Mouse (Mus musculus): ENCODE measurements at regions not wholly inside any gene's neighbourhood (a gene's known extent, or its start where the extent isn't known, plus 50 kb on each side); places are given as distances from the start of the nearest gene placed in this dataset.
"Not testable (repeated sequence)": the region's sequence is repeated elsewhere in the genome, so short reads cannot be mapped to it uniquely, and the experiment has no call there.

DNA sequence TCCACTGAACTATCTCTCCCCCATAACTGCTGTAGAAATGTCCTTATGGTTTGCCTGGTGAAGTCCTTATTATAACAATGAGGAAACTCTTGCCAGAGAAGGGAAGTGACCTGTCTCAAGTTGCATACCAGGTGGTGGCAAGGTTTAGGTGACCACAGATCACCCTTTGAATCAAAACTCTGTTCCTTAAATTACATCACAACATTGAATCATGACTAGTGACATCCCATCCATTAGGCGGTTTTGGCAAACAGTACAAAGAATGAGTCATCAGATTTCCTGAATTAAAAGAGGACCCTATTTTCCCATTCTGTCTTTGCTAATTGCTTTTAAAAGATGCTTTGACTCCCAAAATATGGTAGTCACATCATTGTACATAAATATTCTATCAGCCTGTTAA, 168.5 kb upstream of the Pgr start:
- no peak for DNase-seq (ENCODE audit: low read depth)

DNA sequence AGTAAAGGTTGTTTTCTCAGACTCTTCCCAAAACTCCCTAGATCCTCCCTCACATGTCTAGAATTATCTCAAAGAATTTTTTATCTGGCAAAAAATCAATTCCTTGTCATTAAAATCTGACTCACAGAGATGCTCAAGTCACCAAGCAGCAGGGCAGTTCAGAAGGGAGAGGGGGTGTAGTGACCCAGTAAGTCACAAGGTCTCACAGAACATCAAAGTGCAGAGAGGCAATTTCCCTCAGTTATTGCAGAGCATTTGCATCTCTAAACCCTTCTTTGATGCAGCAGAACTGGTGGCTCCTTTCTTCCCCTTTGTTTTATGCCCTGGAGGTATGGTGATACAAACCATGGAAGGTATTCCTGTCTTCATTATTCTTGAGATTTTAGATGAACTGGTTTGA, 166.1 kb upstream of the Pgr start:
- no peak for DNase-seq (ENCODE audit: low read depth)

DNA sequence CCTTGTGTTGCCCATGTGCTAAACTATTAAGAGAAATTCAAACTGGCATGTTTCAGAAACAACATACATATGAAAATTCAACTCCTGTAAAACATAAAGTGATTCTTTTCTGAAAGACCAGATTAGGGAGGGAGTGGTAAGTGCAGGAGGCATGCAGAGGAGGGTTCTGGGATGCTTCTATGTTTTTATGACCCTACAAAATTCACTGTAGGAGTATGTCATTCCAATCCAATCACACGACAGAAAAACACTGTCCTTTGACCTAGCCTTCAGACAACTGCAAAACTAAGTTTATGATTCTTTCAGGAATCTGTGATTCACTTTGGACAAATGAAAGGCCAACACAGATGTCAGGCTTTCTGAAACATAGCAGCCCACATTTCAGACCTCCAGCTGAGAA, 159.4 kb upstream of the Pgr start:
- DNase-seq (ENCODE audit: low read depth), result no peak

DNA sequence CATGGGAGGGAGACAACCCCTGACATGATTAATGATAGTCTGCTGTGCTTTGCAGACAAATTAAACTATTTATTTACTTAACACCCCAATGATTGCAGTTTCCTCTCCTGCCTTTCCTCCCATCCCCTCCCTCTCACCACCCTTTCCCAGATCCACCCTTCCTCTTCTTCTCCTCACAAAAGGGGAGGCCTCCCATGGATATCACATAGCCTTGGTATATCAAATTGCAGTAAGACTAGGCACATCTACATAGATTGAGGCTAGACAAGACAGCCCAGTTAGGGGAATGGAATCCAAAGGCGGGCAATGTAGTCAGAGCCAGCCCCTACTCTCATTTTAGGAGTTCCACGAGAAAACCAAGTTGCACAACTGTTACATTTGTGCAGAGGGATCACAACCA, 149.8 kb upstream of the Pgr start:
- no peak for DNase-seq (ENCODE audit: low read depth)

DNA sequence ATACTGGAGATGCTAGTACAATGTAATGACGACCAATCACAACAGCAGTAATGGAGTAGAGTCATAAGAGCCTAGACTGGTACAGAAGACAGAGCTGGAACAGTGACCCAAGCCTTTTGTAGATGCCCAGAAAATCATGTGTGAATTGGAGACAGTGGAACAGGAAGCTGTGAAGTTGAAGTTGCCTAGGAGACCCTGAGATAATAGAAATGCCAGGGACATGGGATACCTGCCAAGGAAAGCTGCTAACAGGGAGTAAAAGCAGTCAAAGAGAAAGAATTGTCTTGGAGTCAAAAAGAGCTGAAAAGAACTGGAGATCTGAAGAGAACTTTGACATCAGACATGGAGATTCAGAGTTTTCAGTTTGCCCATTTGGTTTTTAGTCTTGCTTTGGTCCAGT, 138.8 kb upstream of the Pgr start:
- no peak for DNase-seq (ENCODE audit: low read depth)

DNA sequence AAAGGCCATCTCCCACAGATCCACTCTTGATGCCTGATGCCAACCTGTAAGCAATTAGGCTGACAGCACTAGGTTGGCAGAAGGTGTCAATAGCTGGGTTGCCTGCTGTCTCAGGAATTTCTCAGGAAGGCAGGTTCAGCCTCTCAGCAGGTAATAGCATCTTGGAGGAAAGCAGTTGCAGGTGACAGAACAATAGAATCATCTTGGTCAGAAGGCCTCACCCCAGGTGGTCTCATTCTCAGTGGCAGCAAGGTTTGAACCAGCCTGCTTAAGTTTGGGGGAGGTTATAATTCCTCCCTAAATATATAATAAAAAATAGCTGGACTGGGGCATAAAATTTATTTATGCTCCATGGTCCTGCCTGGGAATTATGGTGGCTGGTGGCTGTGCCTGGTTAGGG, 130.2 kb upstream of the Pgr start:
- not testable (repeated sequence) for DNase-seq (ENCODE audit: low read depth)

DNA sequence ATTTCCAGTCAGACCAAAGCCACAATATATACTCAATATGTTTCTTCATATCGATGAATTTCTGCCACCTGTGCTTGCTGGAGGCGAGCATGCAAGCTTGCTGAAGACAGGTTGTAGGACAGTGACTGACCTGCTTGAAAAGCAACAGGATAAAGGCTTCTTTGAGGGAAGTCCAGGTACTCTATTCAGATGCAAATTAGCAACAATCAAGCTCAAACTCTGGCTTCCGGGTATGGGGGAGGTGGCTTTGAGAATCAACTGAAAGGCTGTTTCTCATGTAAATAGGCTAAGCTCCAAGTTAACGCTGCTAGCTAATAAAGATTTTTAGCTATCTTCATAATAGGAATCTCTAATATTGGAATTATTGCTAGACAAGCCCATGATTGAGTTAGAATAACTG, 129.6 kb upstream of the Pgr start:
- no peak for DNase-seq (ENCODE audit: low read depth)

DNA sequence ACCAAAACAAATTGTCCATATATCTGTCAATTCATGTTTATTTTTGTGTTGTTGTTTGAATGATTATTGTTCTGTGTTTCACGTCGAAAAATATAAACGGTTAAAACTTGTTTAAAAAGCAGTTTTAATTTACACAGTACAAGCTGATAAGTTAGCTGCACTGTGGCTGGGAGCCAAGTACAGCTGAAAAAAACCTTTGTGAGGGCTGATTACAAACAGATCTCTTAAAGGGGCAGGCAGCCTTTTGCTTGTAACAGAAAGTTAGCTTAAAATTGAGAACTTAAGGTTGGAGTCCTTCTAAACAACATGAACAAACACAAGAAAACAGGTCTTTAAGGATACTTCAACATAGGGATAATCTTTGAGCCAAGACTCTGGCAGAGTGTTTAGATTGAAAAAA, 118.3 kb upstream of the Pgr start:
- not testable (repeated sequence) for DNase-seq (ENCODE audit: low read depth)

DNA sequence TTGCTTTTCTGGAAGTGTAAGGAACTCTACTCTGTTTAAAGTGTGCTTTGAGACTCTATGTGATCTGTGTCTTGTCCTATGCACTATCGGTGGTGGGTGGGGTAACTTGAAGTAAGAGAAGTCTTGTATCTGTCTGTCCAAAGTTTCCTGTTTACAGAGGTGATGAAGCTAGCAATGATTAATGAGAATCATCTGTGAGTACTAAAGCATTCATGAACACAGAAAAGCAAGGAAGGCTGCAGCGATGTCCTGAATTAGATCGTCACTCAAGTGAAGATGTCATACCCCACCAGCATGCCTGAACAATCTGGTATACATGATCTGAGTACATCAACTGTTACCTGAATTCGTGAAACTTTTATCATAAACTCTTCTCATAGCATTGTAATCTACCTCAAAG, 85.4 kb upstream of the Pgr start:
- no peak for DNase-seq (ENCODE audit: low read depth)

DNA sequence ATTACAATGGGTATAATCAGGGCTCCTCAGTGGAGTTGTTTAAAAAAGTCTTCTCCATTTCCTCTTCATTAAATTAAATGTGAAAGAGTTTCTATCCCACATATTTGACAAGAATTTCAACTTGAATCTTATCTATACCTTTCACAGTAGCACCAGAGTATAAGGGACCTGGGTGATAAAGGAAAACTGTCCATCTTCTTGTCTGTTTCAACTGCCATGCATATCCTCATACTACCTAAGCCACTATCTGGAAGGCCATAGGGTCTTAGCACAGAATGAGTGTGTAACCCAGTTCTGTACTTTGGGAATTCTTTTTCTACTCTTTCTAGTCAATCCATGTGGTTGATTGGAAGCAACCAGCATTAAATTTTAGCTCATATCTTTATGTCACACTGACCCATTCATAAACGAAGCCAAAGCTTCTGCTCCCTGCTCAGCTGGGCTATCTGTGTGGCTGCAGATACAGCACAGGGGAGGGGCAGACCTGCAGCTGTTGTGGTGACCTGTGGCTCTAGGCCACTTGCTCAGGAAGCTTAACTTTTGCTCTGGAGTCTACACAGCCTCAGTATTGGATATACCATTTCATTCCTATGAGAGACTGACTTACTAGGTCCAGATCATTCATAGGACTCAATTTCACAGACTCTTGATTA, 75.8 kb upstream of the Pgr start:
- DNase-seq (ENCODE audit: low read depth), result no peak

DNA sequence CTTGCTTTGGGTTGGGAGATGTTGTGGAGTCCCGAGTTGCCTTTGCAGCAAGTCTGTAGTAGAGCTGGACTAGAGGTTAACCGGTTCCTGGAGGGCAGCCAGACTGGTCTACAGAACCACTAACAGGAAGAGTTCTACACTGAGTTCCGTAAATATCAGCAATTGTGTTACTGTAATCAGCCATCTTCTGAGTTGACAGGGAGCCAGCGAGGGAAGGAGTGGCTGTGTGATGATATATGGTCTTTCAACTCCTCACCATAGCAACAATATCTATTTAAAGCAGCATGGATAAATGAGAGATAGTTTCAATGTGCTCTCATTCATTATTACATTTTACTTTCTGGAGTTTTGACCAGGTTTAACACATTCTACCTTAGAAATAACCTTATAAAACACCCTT, 67.5 kb upstream of the Pgr start:
- DNase-seq (ENCODE audit: low read depth), result no peak

DNA sequence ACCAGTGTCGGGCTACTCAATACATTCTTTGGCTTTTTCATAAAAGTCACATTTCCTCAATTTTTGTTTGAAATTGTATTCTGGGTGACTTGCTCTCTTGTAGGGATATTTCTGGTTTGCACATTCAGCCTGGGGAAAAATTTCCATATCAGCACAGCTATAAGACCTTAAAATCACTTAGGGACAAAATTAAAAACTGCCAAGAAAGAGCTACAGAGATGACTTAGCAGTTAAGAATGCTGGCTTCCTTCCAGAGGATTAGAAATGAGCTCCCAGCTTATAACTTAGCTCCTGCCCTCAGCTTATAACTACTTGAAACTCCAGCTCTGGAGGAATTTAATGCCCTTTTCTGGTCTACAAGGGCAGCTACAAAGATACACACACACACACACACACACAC, 62.6 kb upstream of the Pgr start:
- DNase-seq (ENCODE audit: low read depth), result peak; percentile 2

DNA sequence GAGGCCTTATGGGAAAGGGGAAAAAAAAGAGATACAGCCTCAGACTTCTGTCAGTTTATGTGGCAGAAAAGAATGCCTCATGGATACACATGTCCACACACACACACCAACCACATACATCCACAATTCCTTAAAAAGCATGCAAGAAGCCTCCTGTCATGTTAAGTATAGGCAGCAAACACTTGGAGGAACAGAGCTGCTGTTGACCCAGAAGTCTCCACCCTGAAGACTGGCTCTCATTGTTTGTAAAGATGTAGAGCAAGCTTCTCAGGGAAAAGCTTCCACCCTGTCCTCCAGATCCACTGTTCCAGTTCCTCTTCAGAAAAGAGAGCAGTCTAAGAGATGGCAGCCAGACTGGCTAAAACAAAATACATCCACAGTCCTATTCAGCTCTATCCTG, 61.3 kb upstream of the Pgr start:
- no peak for DNase-seq (ENCODE audit: low read depth)

DNA sequence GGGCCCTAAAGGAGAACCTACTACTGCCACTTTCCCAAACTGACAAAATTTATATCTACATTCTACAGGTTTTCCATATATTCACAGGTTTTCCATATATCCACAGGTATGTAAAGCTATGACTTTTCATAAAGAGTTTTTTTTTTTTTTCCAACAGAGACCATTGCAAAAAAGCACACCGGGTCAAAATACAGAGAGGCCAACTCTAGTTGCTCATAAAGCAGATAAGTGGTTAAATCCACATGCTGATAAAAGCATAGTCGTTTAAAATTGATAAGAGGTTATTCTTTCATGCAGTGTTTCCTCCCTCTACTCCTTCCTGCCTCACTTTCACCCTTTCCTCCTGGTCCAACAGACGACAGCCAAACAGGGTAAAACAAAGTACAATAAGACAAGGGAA, 60.7 kb upstream of the Pgr start:
- DNase-seq (ENCODE audit: low read depth), result no peak
